Mouse (Mus musculus) myocyte (in vitro differentiated cells): ENCODE data around the gene Spo11. TPM values are rescaled to one million over a fixed set of nuclear protein-coding genes. Genes with fewer than 3 reads are reported as not detected.

Experiments used
- H3K27me3 ChIP-seq: one replicate; pipeline ENCODE4 v1.6.1; 2011; ENCODE audit not compliant: control insufficient read depth, insufficient read depth, insufficient read length
- H3K36me3 ChIP-seq: one replicate; pipeline ENCODE4 v1.6.1; 2011; ENCODE audit not compliant: control insufficient read depth, insufficient read depth
- H3K4me2 ChIP-seq: one replicate; pipeline ENCODE4 v1.6.1; 2011; ENCODE audit warnings: low read depth, control low read depth
- H3K4me3 ChIP-seq: one replicate; pipeline ENCODE4 v1.5.1; 2011; ENCODE audit warnings: mild to moderate bottlenecking, control low read depth, moderate library complexity
- H3K79me2 ChIP-seq: one replicate; pipeline ENCODE4 v1.6.1; 2011; ENCODE audit not compliant: control insufficient read depth, insufficient read depth
- H3ac ChIP-seq: one replicate; pipeline ENCODE4 v1.6.1; 2011; ENCODE audit not compliant: control insufficient read depth, insufficient read length
- CEBPB ChIP-seq: IDR thresholded peaks from 2 replicates; pipeline ENCODE4 v1.6.1; 2011; ENCODE audit warnings: mild to moderate bottlenecking, moderate library complexity; ENCODE audit not compliant: poor library complexity, insufficient read depth, severe bottlenecking
- E2F4 ChIP-seq: IDR thresholded peaks from one replicate; pipeline ENCODE4 v1.6.1; 2011; ENCODE audit warnings: mild to moderate bottlenecking, control low read depth, moderate library complexity; ENCODE audit not compliant: insufficient read depth
- MAX ChIP-seq: IDR thresholded peaks from one replicate; pipeline ENCODE4 v1.6.1; 2011; ENCODE audit warnings: low read depth, mild to moderate bottlenecking, control low read depth
- MYOD1 ChIP-seq, 3 experiments: IDR thresholded peaks; one replicate each; pipeline ENCODE4 v1.6.1; 2011; ENCODE audit warnings: control low read depth in 2 of 3, low read depth in 2 of 3, mild to moderate bottlenecking in 2 of 3, moderate library complexity in 1 of 3; ENCODE audit not compliant: insufficient read length in 2 of 3, control insufficient read depth in 1 of 3
- MYOG ChIP-seq, 3 experiments: IDR thresholded peaks; one replicate each; pipeline ENCODE4 v1.6.1; 2011; ENCODE audit warnings: control low read depth in 2 of 3, low read depth in 2 of 3, mild to moderate bottlenecking in 2 of 3; ENCODE audit not compliant: insufficient read length in 2 of 3, control insufficient read depth in 1 of 3, insufficient read depth in 1 of 3
- POLR2A ChIP-seq: IDR thresholded peaks from one replicate; pipeline ENCODE4 v1.6.1; 2011; ENCODE audit warnings: low read depth, mild to moderate bottlenecking, control low read depth, moderate library complexity; ENCODE audit not compliant: insufficient read length
- POLR2AphosphoS2 ChIP-seq: IDR thresholded peaks from one replicate; pipeline ENCODE4 v1.6.1; 2011; ENCODE audit warnings: low read depth, control low read depth; ENCODE audit not compliant: insufficient read length
- REST ChIP-seq: IDR thresholded peaks from one replicate; pipeline ENCODE4 v1.6.1; 2011; ENCODE audit warnings: mild to moderate bottlenecking, control low read depth, moderate library complexity; ENCODE audit not compliant: insufficient read depth, insufficient read length
- SRF ChIP-seq: IDR thresholded peaks from one replicate; pipeline ENCODE4 v1.6.1; 2011; ENCODE audit warnings: low read depth; ENCODE audit not compliant: control insufficient read depth, insufficient read length
- TCF12 ChIP-seq: IDR thresholded peaks from one replicate; pipeline ENCODE4 v1.6.1; 2011; ENCODE audit warnings: mild to moderate bottlenecking, control low read depth; ENCODE audit not compliant: poor library complexity, insufficient read depth, severe bottlenecking
- TCF3 ChIP-seq: IDR thresholded peaks from one replicate; pipeline ENCODE4 v1.6.1; 2011; ENCODE audit warnings: low read depth, control low read depth; ENCODE audit not compliant: insufficient read length
- USF1 ChIP-seq: IDR thresholded peaks from one replicate; pipeline ENCODE4 v1.6.1; 2011; ENCODE audit warnings: low read depth, mild to moderate bottlenecking, control low read depth, moderate library complexity
- polyA plus RNA-seq: library from polyadenylated mRNA; unstranded; fragments of >200 nt; fragmentation: generic; extraction: Trizol; gene quantifications from one replicate; pipeline ENCODE4 v1.2.1, GENCODE M21; 2012; ENCODE audit warnings: missing spikeins

Gene Spo11
- polyA plus RNA-seq, 1 experiment = not detected

GRCm38 (mm10) chr2:173018618-173019017, 41.1 kb downstream of the Spo11 start:
- peak overlapping the region; percentile 45 for H3K4me2 ChIP-seq
- no peaks in the 10 kb centered on the region for H3K27me3 ChIP-seq
- H3K36me3 ChIP-seq = peaks cover 3% of the 10 kb centered on the region
- peaks cover 17% of the 10 kb centered on the region for H3K79me2 ChIP-seq
- H3K4me3 ChIP-seq = no peak overlapping the region
- no peak overlapping the region for H3ac ChIP-seq
- TF ChIP-seq SRF (no peak), USF1 (no peak), TCF3 (no peak), MYOD1 (IDR thresholded peaks at IDR 0.05; ENCODE audit: control insufficient read depth in 1 of 3, insufficient read length in 2 of 3, low read depth in 2 of 3) (no peak), POLR2A (no peak), MYOG (IDR thresholded peaks at IDR 0.05; ENCODE audit: control insufficient read depth in 1 of 3, insufficient read depth in 1 of 3, insufficient read length in 2 of 3, low read depth in 2 of 3) (no peak), POLR2AphosphoS2 (no peak), CEBPB (no peak), E2F4 (no peak), TCF12 (no peak), MAX (no peak), REST (no peak)

- Histone ChIP-seq H3K4me2 (peak overlapping the region; percentile 83), H3K27me3 (no peaks in the 10 kb centered on the region), H3K4me3 (no peak overlapping the region), H3ac (no peak overlapping the region), H3K79me2 (peaks cover 21% of the 10 kb centered on the region), H3K36me3 (no peaks in the 10 kb centered on the region)
- TF ChIP-seq CEBPB (no peak), MYOD1 (IDR thresholded peaks at IDR 0.05; ENCODE audit: control insufficient read depth in 1 of 3, insufficient read length in 2 of 3, low read depth in 2 of 3) (peak in 1 of 3 experiments; percentile 48)
Measured at GRCm38 (mm10) chr2:173019322-173019721, 41.8 kb downstream of the Spo11 start.

- Histone ChIP-seq H3K4me3 (no peak overlapping the region), H3K36me3 (no peaks in the 10 kb centered on the region), H3K27me3 (no peaks in the 10 kb centered on the region), H3ac (no peak overlapping the region), H3K79me2 (peaks cover 21% of the 10 kb centered on the region), H3K4me2 (peak overlapping the region; percentile 83)
- TF ChIP-seq MAX (no peak), USF1 (peak; percentile 77), E2F4 (no peak), POLR2AphosphoS2 (no peak), SRF (no peak), CEBPB (no peak), MYOG (IDR thresholded peaks at IDR 0.05; ENCODE audit: control insufficient read depth in 1 of 3, insufficient read depth in 1 of 3, insufficient read length in 2 of 3, low read depth in 2 of 3) (no peak), POLR2A (peak; percentile 31), REST (no peak), TCF12 (no peak), MYOD1 (IDR thresholded peaks at IDR 0.05; ENCODE audit: control insufficient read depth in 1 of 3, insufficient read length in 2 of 3, low read depth in 2 of 3) (peak in 1 of 3 experiments; percentile 17), TCF3 (no peak)
Measured at GRCm38 (mm10) chr2:173019790-173020189, 42.3 kb downstream of the Spo11 start.

- Histone ChIP-seq H3K79me2 (peaks cover 21% of the 10 kb centered on the region), H3K4me2 (peak within 1 kb of the TSS; percentile 88), H3K27me3 (no peaks in the 10 kb centered on the region), H3K36me3 (no peaks in the 10 kb centered on the region), H3ac (no peak within 1 kb of the TSS), H3K4me3 (peak within 1 kb of the TSS; percentile 63)
- TF ChIP-seq MAX = no peak
- TF ChIP-seq REST = no peak
- no peak for TF ChIP-seq E2F4
- no peak for TF ChIP-seq TCF12
- no peak for TF ChIP-seq POLR2A
- TF ChIP-seq CEBPB = no peak
- no peak for TF ChIP-seq POLR2AphosphoS2
- no peak for TF ChIP-seq SRF
Measured at GRCm38 (mm10) chr2:173020430-173020829, 42.9 kb downstream of the Spo11 start, which contains the start of gene Rbm38. Rbm38 (plus strand) TSS chr2:173020498.

- Histone ChIP-seq H3K79me2 (peaks cover 29% of the 10 kb centered on the region), H3K27me3 (no peaks in the 10 kb centered on the region), H3K36me3 (no peaks in the 10 kb centered on the region), H3ac (peak overlapping the region; percentile 18), H3K4me2 (peak overlapping the region; percentile 88), H3K4me3 (peak overlapping the region; percentile 63)
- TF ChIP-seq USF1 = peak; percentile 1
- peak in 1 of 3 experiments; percentile 40 for TF ChIP-seq MYOD1 (IDR thresholded peaks at IDR 0.05; ENCODE audit: control insufficient read depth in 1 of 3, insufficient read length in 2 of 3, low read depth in 2 of 3)
- TF ChIP-seq MYOG (IDR thresholded peaks at IDR 0.05; ENCODE audit: control insufficient read depth in 1 of 3, insufficient read depth in 1 of 3, insufficient read length in 2 of 3, low read depth in 2 of 3) = no peak
- no peak for TF ChIP-seq TCF12
- TF ChIP-seq SRF = peak; percentile 58
- TF ChIP-seq CEBPB = no peak
- TF ChIP-seq POLR2A = peak; percentile 100
- peak; percentile 98 for TF ChIP-seq POLR2AphosphoS2
Measured at GRCm38 (mm10) chr2:173021633-173022055, 44.1 kb downstream of the Spo11 start.
